8 mouse cellular contexts compared by ENCODE assay signal in the genomic region with DNA sequence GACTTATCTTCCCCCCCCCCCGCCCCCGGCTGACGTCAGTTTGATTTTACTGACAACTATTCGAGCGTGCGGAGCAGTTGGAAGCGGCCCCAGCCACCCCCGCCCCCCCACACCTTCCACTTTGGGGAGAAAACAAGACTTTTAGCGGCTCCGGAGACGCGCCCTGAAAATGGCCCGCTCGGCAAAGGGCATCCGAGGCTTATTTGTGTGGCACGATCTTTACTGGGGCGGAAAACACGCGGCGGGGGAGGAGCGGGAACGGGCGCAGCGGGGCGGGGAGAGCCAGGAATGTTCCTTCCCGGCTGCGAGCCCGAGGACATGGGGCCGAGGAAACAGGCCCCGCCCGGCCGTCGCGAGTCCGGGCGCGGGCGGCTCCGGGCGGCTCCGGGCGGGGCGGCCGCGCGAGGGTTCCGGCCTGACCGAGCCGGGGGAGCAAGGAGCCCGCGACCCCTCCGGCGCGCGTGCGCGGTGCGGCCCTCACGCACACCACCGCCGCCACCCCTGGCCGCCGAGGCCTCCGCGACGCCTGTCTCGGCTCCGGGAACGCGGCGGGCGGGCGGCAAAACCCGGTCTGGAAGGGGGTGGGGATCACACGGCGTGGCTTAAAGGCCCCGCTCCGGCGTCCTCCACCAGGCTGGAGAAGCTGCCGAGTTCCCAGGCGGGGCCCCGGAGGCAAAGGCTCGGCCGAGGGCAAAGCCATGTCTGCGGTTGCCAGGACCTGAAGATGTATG.
A peak's percentile ranks its signal among the peaks of the same experiment; 100 is the strongest.
DNase-seq lines count a peak whose midpoint lies in the region; ATAC-seq lines count a peak whose summit lies in the region.

No protein-coding gene starts in this region.

- ATAC-seq in hindbrain, embryonic 16.5 days, result peak; percentile 97

- peak overlapping the region; percentile 60 for H3K4me3 ChIP-seq in hindbrain, embryonic 16.5 days (ENCODE audit: low read length)
- H3K4me3 ChIP-seq in macrophage (ENCODE audit: inconsistent target), result peak overlapping the region; percentile 52

- H3K4me2 ChIP-seq in hindbrain, embryonic 16.5 days (ENCODE audit: low read length), result peak overlapping the region; percentile 69

- under 1% methylated on average over 82 of the region's 85 CpGs for WGBS in hindbrain, embryonic 16.5 days
- 0% methylated on average over 79 of the region's 85 CpGs for WGBS in macrophage (ENCODE audit: missing documents)

- H3K27ac ChIP-seq in hindbrain, embryonic 16.5 days (ENCODE audit: low read depth, low read length), result peak overlapping the region; percentile 98
- peak overlapping the region; percentile 58 for H3K27ac ChIP-seq in macrophage

- H3K9me3 ChIP-seq in hindbrain, embryonic 16.5 days (ENCODE audit: control insufficient read depth, low read length), result no peaks in the 10 kb centered on the region

- H3K9ac ChIP-seq in hindbrain, embryonic 16.5 days (ENCODE audit: low read depth, low read length), result peak overlapping the region; percentile 79

- no peaks in the 10 kb centered on the region for H3K27me3 ChIP-seq in hindbrain, embryonic 16.5 days (replicated peaks; ENCODE audit: control insufficient read depth, insufficient read depth, low read length)

- no peaks in the 10 kb centered on the region for H3K36me3 ChIP-seq in hindbrain, embryonic 16.5 days (ENCODE audit: control insufficient read depth, insufficient read depth, low read length)
- no peaks in the 10 kb centered on the region for H3K36me3 ChIP-seq in macrophage (ENCODE audit: inconsistent target)

- DNase-seq in R1 (ENCODE audit: low read depth, low spot score), result peak; percentile 81
- peak; percentile 97 to 98 for DNase-seq in cerebellum, postnatal 25 days
- DNase-seq in frontal cortex, postnatal 36 days (ENCODE audit: low spot score in 2 of 2), result peak; percentile 88 to 92
- peak; percentile 83 to 91 for DNase-seq in left cerebral cortex, adult 18-20 months (ENCODE audit: low spot score in 2 of 2)
- peak; percentile 93 for DNase-seq in right cerebral cortex, adult 18-20 months
- peak; percentile 85 for DNase-seq in urinary bladder, postnatal 10 days (ENCODE audit: low spot score)

- H3K79me2 ChIP-seq in macrophage (ENCODE audit: inconsistent target), result no peaks in the 10 kb centered on the region

- peaks cover 7% of the 10 kb centered on the region for H3K4me1 ChIP-seq in hindbrain, embryonic 16.5 days (ENCODE audit: control insufficient read depth, insufficient read depth, low read depth, low read length)

Comparison
In these comparisons a context has a peak if more than half of its experiments do, and no peak if none do; other contexts are left out.
1. Peak in every context shown above with its lines: DNase-seq, ATAC-seq, H3K4me3 ChIP-seq and H3K27ac ChIP-seq.